Comparison of ENCODE assay signal across 8 mouse cellular contexts in the genomic region with DNA sequence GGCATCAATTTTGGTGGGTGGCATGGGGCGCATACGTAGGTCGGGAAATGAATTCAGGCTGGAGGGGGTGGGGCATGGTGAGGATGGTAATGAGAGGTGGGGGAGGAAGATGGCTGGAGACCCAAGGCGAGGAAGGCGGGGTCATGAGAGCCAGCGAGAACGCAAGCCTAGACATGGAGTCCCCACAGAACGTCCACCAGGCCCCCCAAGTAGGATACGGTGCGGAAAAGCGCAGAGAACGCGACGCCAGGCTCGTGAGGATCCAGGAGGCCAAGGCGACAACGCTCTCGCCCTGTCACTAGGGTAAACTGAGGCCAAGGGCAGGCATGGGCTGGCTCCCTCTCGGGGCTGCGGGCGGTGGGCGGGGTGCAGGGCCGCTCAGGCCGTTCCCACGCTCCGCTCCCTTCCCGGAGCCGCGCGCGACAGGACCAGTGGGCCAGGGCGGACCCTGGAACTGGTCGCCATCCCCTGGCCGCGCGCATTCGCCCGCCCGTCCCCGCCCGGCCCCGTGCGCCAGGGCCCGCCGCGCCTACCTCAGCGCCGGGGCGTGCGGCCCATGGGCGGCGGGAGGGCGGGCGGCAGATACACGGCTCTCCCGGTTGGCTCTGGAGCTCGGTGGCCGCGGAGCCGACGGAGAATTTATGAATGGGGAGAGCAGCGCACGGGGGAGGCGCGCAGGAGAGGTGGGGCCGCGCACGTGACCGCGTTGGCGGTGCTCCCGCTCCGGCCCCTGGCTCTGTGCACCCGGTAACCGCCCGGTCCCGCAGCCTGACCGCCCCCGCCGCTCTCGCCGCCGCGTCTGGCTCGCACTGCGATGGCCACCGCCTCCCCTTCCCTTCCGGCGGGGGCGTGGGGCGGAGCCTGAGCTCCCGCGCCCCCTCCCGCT. TPM values are rescaled to one million over a fixed set of nuclear protein-coding genes. Genes with fewer than 3 reads are reported as not detected.
DNase-seq lines count a peak whose midpoint lies in the region; ATAC-seq and TF ChIP-seq lines count a peak whose summit lies in the region.

A gene (plus strand): TSS at position 80 of the 886 bp plus-strand sequence.

- H3K4me2 ChIP-seq in forebrain, embryonic 12.5 days, result peak within 1 kb of the TSS; percentile 95
- peak within 1 kb of the TSS; percentile 96 for H3K4me2 ChIP-seq in liver, embryonic 13.5 days
- peak within 1 kb of the TSS; percentile 99 for H3K4me2 ChIP-seq in neural tube, embryonic 12.5 days (replicated peaks)

- H3K79me2 ChIP-seq in MEL (ENCODE audit: control insufficient read depth, insufficient read depth, low read length, poor library complexity), result peaks cover 24% of the 10 kb centered on the region

- intact Hi-C loops in heart, postnatal 10 days (cut with DNase I), result no loop called here

- H3K27me3 ChIP-seq in MEL (ENCODE audit: control insufficient read depth in 1 of 2, insufficient read depth in 2 of 2, low read length in 2 of 2), result no peaks in the 10 kb centered on the region
- peaks cover 47% of the 10 kb centered on the region for H3K27me3 ChIP-seq in forebrain, embryonic 12.5 days
- peaks cover 55% of the 10 kb centered on the region for H3K27me3 ChIP-seq in liver, embryonic 13.5 days
- H3K27me3 ChIP-seq in neural tube, embryonic 12.5 days (replicated peaks), result peaks cover 33% of the 10 kb centered on the region

- no peaks in the 10 kb centered on the region for H3K9me3 ChIP-seq in MEL (replicated peaks; ENCODE audit: insufficient read depth, low read length)
- H3K9me3 ChIP-seq in forebrain, embryonic 12.5 days, result no peaks in the 10 kb centered on the region
- H3K9me3 ChIP-seq in liver, embryonic 13.5 days (replicated peaks), result no peaks in the 10 kb centered on the region
- H3K9me3 ChIP-seq in neural tube, embryonic 12.5 days, result no peaks in the 10 kb centered on the region

- ATAC-seq in forebrain, embryonic 12.5 days (ENCODE audit: low FRiP score), result peak; percentile 14
- ATAC-seq in liver, embryonic 13.5 days (ENCODE audit: low read depth), result peak; percentile 12
- 0 out of 2 replicates have a peak, but pooled peaks have one; percentile 2 for ATAC-seq in neural tube, embryonic 12.5 days (ENCODE audit: low FRiP score, low read depth)

- peak within 1 kb of the TSS; percentile 89 for H3K9ac ChIP-seq in MEL (ENCODE audit: control insufficient read depth, low read depth, low read length, poor library complexity, severe bottlenecking)
- H3K9ac ChIP-seq in forebrain, embryonic 12.5 days, result peak within 1 kb of the TSS; percentile 91
- peak within 1 kb of the TSS; percentile 71 for H3K9ac ChIP-seq in liver, embryonic 13.5 days
- H3K9ac ChIP-seq in neural tube, embryonic 12.5 days, result peak within 1 kb of the TSS; percentile 94

- peaks cover 0 to 20% of the 10 kb centered on the region in 2 experiments; a peak in 3 of 4 replicates for H3K4me1 ChIP-seq in MEL (ENCODE audit: control insufficient read depth in 1 of 2, insufficient read depth in 2 of 2, low read length in 2 of 2)
- peaks cover 63% of the 10 kb centered on the region for H3K4me1 ChIP-seq in forebrain, embryonic 12.5 days
- H3K4me1 ChIP-seq in liver, embryonic 13.5 days (replicated peaks), result peaks cover 76% of the 10 kb centered on the region
- H3K4me1 ChIP-seq in neural tube, embryonic 12.5 days, result peaks cover 55% of the 10 kb centered on the region

- peak; percentile 65 to 68; a peak in 3 of 4 replicates for TF ChIP-seq POLR2A in MEL (IDR thresholded peaks at IDR 0.05; ENCODE audit: control insufficient read depth in 1 of 2, insufficient read depth in 1 of 2, low read depth in 1 of 2, low read length in 2 of 2, poor library complexity in 1 of 2)

- peak in 1 of 2 experiments; percentile 20; a peak in 1 of 4 replicates for TF ChIP-seq EP300 in MEL (IDR thresholded peaks at IDR 0.05; ENCODE audit: low read depth in 1 of 2, low read length in 2 of 2)

- WGBS in forebrain, embryonic 12.5 days, result under 1% methylated on average over 57 of the region's 94 CpGs
- WGBS in liver, embryonic 13.5 days (ENCODE audit: insufficient replicate concordance), result under 1% methylated on average over 87 of the region's 94 CpGs
- under 1% methylated on average over 84 of the region's 94 CpGs for WGBS in neural tube, embryonic 12.5 days

- TF ChIP-seq CTCF in MEL (IDR thresholded peaks at IDR 0.05 in 2 of 3, conservative IDR thresholded peaks at IDR 0.05 in 1 of 3; ENCODE audit: control insufficient read depth in 1 of 3, insufficient read depth in 1 of 3, low read depth in 2 of 3, low read length in 3 of 3, poor library complexity in 1 of 3, severe bottlenecking in 1 of 3), result no peak

- peak within 1 kb of the TSS; percentile 76 to 77 for H3K4me3 ChIP-seq in MEL (ENCODE audit: control insufficient read depth in 1 of 2, insufficient read depth in 1 of 2, low read depth in 2 of 2, low read length in 2 of 2)
- peak within 1 kb of the TSS; percentile 72 for H3K4me3 ChIP-seq in forebrain, embryonic 12.5 days (replicated peaks)
- H3K4me3 ChIP-seq in liver, embryonic 13.5 days (replicated peaks), result peak within 1 kb of the TSS; percentile 67
- peak within 1 kb of the TSS; percentile 84 for H3K4me3 ChIP-seq in neural tube, embryonic 12.5 days

- H3K27ac ChIP-seq in MEL (ENCODE audit: control insufficient read depth, low read depth, low read length), result peak within 1 kb of the TSS; percentile 96
- peak within 1 kb of the TSS; percentile 90 for H3K27ac ChIP-seq in forebrain, embryonic 12.5 days
- peak within 1 kb of the TSS; percentile 53 for H3K27ac ChIP-seq in liver, embryonic 13.5 days
- peak within 1 kb of the TSS; percentile 90 for H3K27ac ChIP-seq in neural tube, embryonic 12.5 days

- TF ChIP-seq RAD21 in MEL (IDR thresholded peaks at IDR 0.05; ENCODE audit: low read depth, low read length), result no peak

- peak; percentile 48 for DNase-seq in MEL (ENCODE audit: low read depth, low spot score)
- peak; percentile 91 for DNase-seq in brain, adult 2 months (ENCODE audit: low read depth, low spot score)
- peak; percentile 64 to 70 for DNase-seq in heart, postnatal 10 days
- peak; percentile 64 to 86 for DNase-seq in kidney, postnatal 25 days
- DNase-seq in liver, embryonic 13.5 days, result peak; percentile 64
- DNase-seq in yolk sac, embryonic 10.5 days (ENCODE audit: low spot score), result peak; percentile 73

- H3K36me3 ChIP-seq in MEL (ENCODE audit: control insufficient read depth in 1 of 2, insufficient read depth in 2 of 2, low read length in 2 of 2), result peaks cover 0 to 8% of the 10 kb centered on the region in 2 experiments; a peak in 2 of 4 replicates
- peaks cover 29% of the 10 kb centered on the region for H3K36me3 ChIP-seq in forebrain, embryonic 12.5 days (replicated peaks)
- H3K36me3 ChIP-seq in liver, embryonic 13.5 days, result peaks cover 7% of the 10 kb centered on the region
- H3K36me3 ChIP-seq in neural tube, embryonic 12.5 days, result peaks cover 21% of the 10 kb centered on the region

TF ChIP-seq in MEL, 35 proteins besides CTCF, POLR2A, EP300 and RAD21:
- TF ChIP-seq GATA1 (IDR thresholded peaks at IDR 0.05; ENCODE audit: low read depth, low read length) (no peak), TBP (IDR thresholded peaks at IDR 0.05; ENCODE audit: low read depth, low read length) (no peak), NRF1 (IDR thresholded peaks at IDR 0.05; ENCODE audit: insufficient read depth, low read depth, low read length, poor library complexity, severe bottlenecking) (peak; percentile 43; the same call in 1 of the 2 replicates), TCF12 (IDR thresholded peaks at IDR 0.05; ENCODE audit: low read depth, low read length) (0 out of 2 replicates have a peak, but pooled peaks have one; percentile 15), GABPA (IDR thresholded peaks at IDR 0.05; ENCODE audit: low read depth, low read length) (no peak), MYB (IDR thresholded peaks at IDR 0.05; ENCODE audit: low read depth, low read length) (no peak), TAL1 (IDR thresholded peaks at IDR 0.05; ENCODE audit: low read length) (no peak), RCOR1 (IDR thresholded peaks at IDR 0.05; ENCODE audit: low read depth, low read length) (no peak), MXI1 (IDR thresholded peaks at IDR 0.05; ENCODE audit: low read depth, low read length) (peak; percentile 81), E2F4 (IDR thresholded peaks at IDR 0.05; ENCODE audit: borderline replicate concordance, low read depth, low read length) (no peak), POLR2AphosphoS2 (IDR thresholded peaks at IDR 0.05; ENCODE audit: low read length) (peak; percentile 35; the same call in 1 of the 2 replicates), NELFE (IDR thresholded peaks at IDR 0.05; ENCODE audit: low read depth, low read length) (peak; percentile 43; the same call in 1 of the 2 replicates), MAFK (IDR thresholded peaks at IDR 0.05; ENCODE audit: borderline replicate concordance, low read depth, low read length) (no peak), CHD1 (IDR thresholded peaks at IDR 0.05; ENCODE audit: low read depth, low read length) (no peak), BHLHE40 (IDR thresholded peaks at IDR 0.05; ENCODE audit: borderline replicate concordance, low read depth, low read length) (peak; percentile 88), USF1 (IDR thresholded peaks at IDR 0.05; ENCODE audit: low read depth, low read length) (peak; percentile 89), UBTF (IDR thresholded peaks at IDR 0.05; ENCODE audit: borderline replicate concordance, insufficient read depth, low read depth, low read length) (no peak), ZKSCAN1 (IDR thresholded peaks at IDR 0.05; ENCODE audit: low read depth, low read length) (no peak), ZC3H11A (IDR thresholded peaks at IDR 0.05; ENCODE audit: low read depth, low read length) (no peak), MAX (IDR thresholded peaks at IDR 0.05; ENCODE audit: low read length) (peak; percentile 38; the same call in 1 of the 2 replicates), JUND (IDR thresholded peaks at IDR 0.05; ENCODE audit: low read depth, low read length) (no peak), SIN3A (IDR thresholded peaks at IDR 0.05; ENCODE audit: low read length) (peak; percentile 71), ZNF384 (IDR thresholded peaks at IDR 0.05; ENCODE audit: low read depth, low read length) (no peak), MEF2A (IDR thresholded peaks at IDR 0.05; ENCODE audit: extremely low read depth, insufficient replicate concordance, low read depth, low read length, poor library complexity, severe bottlenecking) (no peak)

RNA-seq across cellular contexts. Expression of the gene that starts here (rescaled TPM):
- 308 and 324 TPM in 2 replicates for total RNA-seq in MEL (2012; rRNA removed)
- polyA plus RNA-seq in MEL (2012; ENCODE audit: insufficient read depth in 1 of 2, insufficient read length in 2 of 2, low read depth in 1 of 2, low replicate concordance in 2 of 2, missing spikeins in 1 of 2), result 100 to 1,000 TPM; 300 to 657 TPM
- 405 and 428 TPM in 2 replicates for polyA plus RNA-seq in forebrain, embryonic 12.5 days (2016; fragmentation: Nextera tagmentation; extraction: Ambion mirVana)
- 1,000 to 10,000 TPM; 1,058 to 1,125 TPM for total RNA-seq in heart, postnatal 10 days (2021)
- polyA plus RNA-seq in liver, embryonic 13.5 days (2015; fragmentation: Nextera tagmentation; extraction: Ambion mirVana), result 358 and 362 TPM in 2 replicates
- 396 and 422 TPM in 2 replicates for polyA plus RNA-seq in neural tube, embryonic 12.5 days (2016; fragmentation: Nextera tagmentation; extraction: Ambion mirVana)

Comparison
In these comparisons a context has a peak if more than half of its experiments do, and no peak if none do; other contexts are left out.
1. Peak in every context shown above with its lines: DNase-seq, ATAC-seq, H3K4me3 ChIP-seq and H3K27ac ChIP-seq.